Mouse (Mus musculus) cerebellum, adult 9-10 months (tissue): ENCODE measurements around the gene Itgb5.

ENCODE experiments used
- DNase-seq: peaks from one replicate; pipeline ENCODE4 v3.0.0; 2022

The Itgb5 gene

DNA sequence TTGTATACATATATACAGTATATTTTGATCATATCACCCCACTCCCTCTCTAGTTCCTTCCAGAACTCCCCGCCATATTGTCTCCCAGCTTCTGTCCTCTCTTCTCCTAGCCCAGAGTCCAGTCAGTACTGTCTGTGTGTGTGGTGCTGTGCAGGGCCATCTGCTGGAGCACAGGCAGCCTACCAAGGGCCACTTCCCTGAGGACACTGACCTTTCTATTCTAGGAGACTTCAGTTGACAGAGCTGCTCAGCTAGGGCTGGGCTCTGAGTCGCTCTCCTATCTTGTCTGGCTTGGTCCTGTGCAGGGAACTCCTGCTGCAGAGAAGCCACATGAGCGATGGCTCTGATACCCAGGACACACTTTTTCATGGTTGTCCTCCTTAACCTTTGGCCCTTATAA is 166.0 kb downstream of the Itgb5 start:
- DNase-seq: peak; percentile 34

DNA sequence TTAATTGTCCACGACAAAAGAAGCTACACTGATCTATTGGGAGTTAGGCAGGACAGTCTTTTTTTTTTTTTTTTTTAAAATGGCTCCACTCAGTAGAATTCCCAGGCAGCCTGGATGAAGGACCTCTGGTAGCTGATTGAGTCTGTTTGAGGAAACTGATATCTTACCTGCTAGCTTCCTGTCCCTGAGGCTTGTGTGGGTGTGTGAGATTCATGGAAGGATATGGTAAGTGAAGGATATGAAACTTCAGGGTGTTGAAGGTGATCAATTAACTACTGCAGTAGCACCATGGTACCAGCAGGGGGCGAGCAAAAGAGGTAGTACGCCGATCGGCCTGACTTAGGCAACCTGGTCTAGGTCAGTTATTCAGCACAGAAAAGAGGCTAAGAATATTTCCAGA is 166.6 kb downstream of the Itgb5 start:
- peak; percentile 62 for DNase-seq

DNA sequence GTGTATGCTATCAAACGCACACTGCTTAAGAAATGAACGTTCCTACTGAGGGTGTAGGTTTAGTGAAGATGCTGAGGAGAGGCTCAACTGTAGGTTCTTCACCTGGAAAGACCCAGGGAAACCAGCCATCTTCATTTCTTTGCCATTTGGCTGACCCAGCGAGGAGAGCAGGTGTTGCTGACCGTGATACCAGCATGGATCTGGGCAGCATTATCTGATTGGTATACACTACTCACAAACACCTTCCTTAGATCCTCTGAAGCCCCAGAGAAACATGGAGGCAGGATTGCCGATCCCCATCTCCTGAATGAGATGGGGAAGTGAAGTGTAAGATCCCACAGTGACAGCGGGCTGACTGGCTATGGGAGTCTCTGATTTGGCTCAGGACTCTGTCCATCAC is 168.5 kb downstream of the Itgb5 start:
- DNase-seq: peak; percentile 58
